Mouse (Mus musculus): Measurements from ENCODE around the gene Prkn. TPM values are rescaled to one million over a fixed set of nuclear protein-coding genes. Genes with fewer than 3 reads are reported as not detected.

Prkn gene
- polyA plus RNA-seq, 1 experiment from 2014 or later: 1.5 TPM

GRCm38 (mm10) chr17:11727101-11727500 is 886.9 kb downstream of the Prkn start:
- H3K4me2 ChIP-seq (replicated peaks): no peak overlapping the region
- no peak for ATAC-seq
- no peaks in the 10 kb centered on the region for H3K36me3 ChIP-seq
- no peaks in the 10 kb centered on the region for H3K27me3 ChIP-seq (replicated peaks)
- 35% methylated on average over 1 of the region's 1 CpGs for WGBS
- H3K9ac ChIP-seq: no peak overlapping the region
- H3K9me3 ChIP-seq: no peaks in the 10 kb centered on the region
- H3K27ac ChIP-seq: no peak overlapping the region
- H3K4me3 ChIP-seq (replicated peaks): no peak overlapping the region
- H3K4me1 ChIP-seq (replicated peaks): no peaks in the 10 kb centered on the region

GRCm38 (mm10) chr17:11728294-11728693 is 888.1 kb downstream of the Prkn start:
- 77% methylated on average over 2 of the region's 2 CpGs for WGBS
- no peaks in the 10 kb centered on the region for H3K4me1 ChIP-seq (replicated peaks)
- no peak for ATAC-seq
- no peaks in the 10 kb centered on the region for H3K27me3 ChIP-seq (replicated peaks)
- H3K9ac ChIP-seq: no peak overlapping the region
- H3K27ac ChIP-seq: no peak overlapping the region
- H3K4me3 ChIP-seq (replicated peaks): no peak overlapping the region
- no peaks in the 10 kb centered on the region for H3K36me3 ChIP-seq
- no peaks in the 10 kb centered on the region for H3K9me3 ChIP-seq
- H3K4me2 ChIP-seq (replicated peaks): no peak overlapping the region

DNA sequence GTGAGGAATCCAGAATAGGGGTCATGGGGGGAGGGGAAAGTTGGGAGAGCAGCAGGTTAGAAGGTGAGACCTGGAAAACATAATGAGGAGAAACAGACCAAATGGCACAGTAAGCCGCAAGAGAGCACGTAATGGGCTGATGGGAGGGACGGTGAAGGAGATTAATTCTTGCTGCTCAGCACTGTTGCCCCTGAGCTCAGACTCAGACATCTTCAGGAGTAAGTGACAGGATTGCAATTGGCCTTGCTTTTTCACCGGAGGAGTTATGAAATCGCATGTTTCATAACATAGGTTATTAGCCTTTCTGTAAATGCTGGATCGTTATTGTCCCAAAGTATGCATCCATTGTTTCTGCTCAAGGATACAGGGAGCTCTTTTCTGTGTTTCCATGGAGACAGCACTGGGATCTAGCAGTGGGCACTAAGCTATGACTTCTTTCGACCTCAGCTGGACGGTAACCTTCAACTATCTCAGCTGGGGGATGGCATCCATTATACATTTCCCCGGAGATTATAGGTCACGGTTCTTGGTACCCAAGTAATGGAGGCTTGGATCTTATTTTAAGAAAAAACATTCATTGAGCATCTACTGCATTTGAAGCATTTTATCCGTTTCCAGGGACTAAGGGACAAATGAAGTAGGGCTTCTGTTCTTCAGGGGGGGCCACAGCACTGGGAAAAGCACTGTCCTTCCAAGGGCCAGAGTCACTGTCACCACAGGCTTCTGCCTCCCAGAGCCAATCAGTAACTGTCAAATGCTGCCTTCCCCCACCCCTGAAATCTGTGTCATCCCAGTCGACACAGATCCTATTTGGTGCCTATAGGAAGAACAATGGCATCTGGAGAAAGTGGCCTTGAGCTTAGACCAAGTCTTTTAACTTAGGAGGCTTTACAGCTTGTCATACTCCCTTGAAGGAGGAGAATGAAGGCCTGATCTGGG is 890.7 kb downstream of the Prkn start:
- Histone ChIP-seq H3K4me3 (replicated peaks) (no peak overlapping the region), H3K4me1 (replicated peaks) (no peaks in the 10 kb centered on the region), H3K27me3 (replicated peaks) (no peaks in the 10 kb centered on the region), H3K4me2 (replicated peaks) (no peak overlapping the region), H3K36me3 (no peaks in the 10 kb centered on the region), H3K9me3 (no peaks in the 10 kb centered on the region), H3K27ac (no peak overlapping the region), H3K9ac (no peak overlapping the region)
- WGBS: 69% methylated on average over 12 of the region's 12 CpGs
- ATAC-seq: no peak

DNA sequence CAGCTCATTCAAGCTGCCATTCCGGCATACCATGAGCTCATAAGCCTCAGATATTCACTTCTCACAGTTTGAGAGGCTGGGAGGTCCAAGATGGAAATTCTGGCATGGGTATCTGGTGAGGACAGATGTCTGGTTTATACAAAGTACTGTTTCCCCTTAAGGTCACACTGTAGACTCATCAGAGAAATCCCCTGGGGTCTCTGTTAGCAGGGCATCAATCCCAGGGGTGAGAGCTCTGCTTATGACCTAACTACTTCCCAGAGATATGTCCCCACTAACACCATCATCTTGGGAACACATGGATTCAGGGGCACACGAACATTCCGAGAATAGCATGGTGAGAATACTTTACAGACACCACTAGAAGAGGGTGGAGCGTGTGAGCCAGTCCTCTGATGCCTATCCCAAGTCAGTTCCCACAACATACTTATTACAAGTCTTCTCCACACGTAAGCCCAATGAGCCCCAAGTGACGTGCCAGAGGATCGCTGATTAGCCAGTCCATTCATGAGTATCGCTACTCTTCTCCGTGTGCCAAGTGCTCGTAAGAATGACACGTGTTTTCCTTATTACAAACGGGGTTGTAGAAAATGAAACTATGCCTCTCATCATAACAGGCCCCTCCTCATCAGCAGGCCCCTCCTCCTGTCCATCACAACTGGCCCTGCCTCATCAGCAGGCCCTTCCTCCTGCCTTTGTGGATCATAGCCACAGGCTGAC is 895.1 kb downstream of the Prkn start:
- Histone ChIP-seq H3K36me3 (no peaks in the 10 kb centered on the region), H3K4me3 (replicated peaks) (no peak overlapping the region), H3K4me1 (replicated peaks) (no peaks in the 10 kb centered on the region), H3K27ac (no peak overlapping the region), H3K27me3 (replicated peaks) (no peaks in the 10 kb centered on the region), H3K9me3 (no peaks in the 10 kb centered on the region), H3K9ac (no peak overlapping the region), H3K4me2 (replicated peaks) (no peak overlapping the region)
- WGBS: 84% methylated on average over 12 of the region's 12 CpGs
- no peak for ATAC-seq

DNA sequence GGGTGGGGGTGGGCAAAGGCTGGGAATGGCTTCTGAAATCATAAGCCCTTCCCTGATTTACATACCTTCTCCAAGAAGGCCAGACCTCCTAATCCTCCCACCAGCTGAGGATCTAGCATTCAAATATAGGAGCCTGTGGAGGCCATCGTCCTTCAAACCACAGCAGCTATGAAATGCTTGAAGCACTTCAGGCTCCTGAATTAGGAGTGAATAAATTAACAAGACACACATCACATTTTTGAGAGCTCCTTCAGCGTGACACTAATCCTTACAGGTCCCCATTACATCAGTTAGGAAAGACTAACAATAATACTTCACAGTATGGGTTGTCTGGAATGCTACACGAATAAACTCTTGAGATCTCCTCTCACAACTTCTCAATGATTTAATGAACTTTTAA is 896.3 kb downstream of the Prkn start:
- Histone ChIP-seq H3K27me3 (replicated peaks) (no peaks in the 10 kb centered on the region), H3K27ac (no peak overlapping the region), H3K4me3 (replicated peaks) (no peak overlapping the region), H3K4me2 (replicated peaks) (no peak overlapping the region), H3K9me3 (no peaks in the 10 kb centered on the region), H3K36me3 (no peaks in the 10 kb centered on the region), H3K4me1 (replicated peaks) (no peaks in the 10 kb centered on the region), H3K9ac (no peak overlapping the region)
- WGBS: 62% methylated on average over 3 of the region's 3 CpGs
- no peak for ATAC-seq

- H3K4me2 ChIP-seq (replicated peaks): no peak overlapping the region
- no peak overlapping the region for H3K4me3 ChIP-seq (replicated peaks)
- 94% methylated on average over 10 of the region's 10 CpGs for WGBS
- H3K9ac ChIP-seq: no peak overlapping the region
- H3K4me1 ChIP-seq (replicated peaks): no peaks in the 10 kb centered on the region
- no peak overlapping the region for H3K27ac ChIP-seq
- no peaks in the 10 kb centered on the region for H3K27me3 ChIP-seq (replicated peaks)
- H3K36me3 ChIP-seq: no peaks in the 10 kb centered on the region
- H3K9me3 ChIP-seq: no peaks in the 10 kb centered on the region
- no peak for ATAC-seq
These were observed 897.7 kb downstream of the Prkn start for GRCm38 (mm10) chr17:11737905-11738304.

GRCm38 (mm10) chr17:11740716-11741115 is 900.5 kb downstream of the Prkn start:
- H3K9me3 ChIP-seq: no peaks in the 10 kb centered on the region
- H3K27ac ChIP-seq: no peak overlapping the region
- no peak overlapping the region for H3K4me2 ChIP-seq (replicated peaks)
- no peak overlapping the region for H3K4me3 ChIP-seq (replicated peaks)
- ATAC-seq: no peak
- H3K27me3 ChIP-seq (replicated peaks): no peaks in the 10 kb centered on the region
- no peaks in the 10 kb centered on the region for H3K4me1 ChIP-seq (replicated peaks)
- H3K36me3 ChIP-seq: no peaks in the 10 kb centered on the region
- no peak overlapping the region for H3K9ac ChIP-seq

- WGBS: 86% methylated on average over 5 of the region's 5 CpGs
- no peaks in the 10 kb centered on the region for H3K27me3 ChIP-seq (replicated peaks)
- ATAC-seq: no peak
- no peaks in the 10 kb centered on the region for H3K4me1 ChIP-seq (replicated peaks)
- no peak overlapping the region for H3K4me3 ChIP-seq (replicated peaks)
- H3K36me3 ChIP-seq: no peaks in the 10 kb centered on the region
- H3K4me2 ChIP-seq (replicated peaks): no peak overlapping the region
- no peak overlapping the region for H3K27ac ChIP-seq
- H3K9ac ChIP-seq: no peak overlapping the region
- no peaks in the 10 kb centered on the region for H3K9me3 ChIP-seq
These were observed 901.0 kb downstream of the Prkn start for GRCm38 (mm10) chr17:11741161-11741560.

GRCm38 (mm10) chr17:11751251-11751650 is 911.1 kb downstream of the Prkn start:
- no peak overlapping the region for H3K4me2 ChIP-seq (replicated peaks)
- no peaks in the 10 kb centered on the region for H3K4me1 ChIP-seq (replicated peaks)
- no peaks in the 10 kb centered on the region for H3K9me3 ChIP-seq
- H3K27ac ChIP-seq: no peak overlapping the region
- H3K27me3 ChIP-seq (replicated peaks): no peaks in the 10 kb centered on the region
- ATAC-seq: no peak
- 73% methylated on average over 2 of the region's 2 CpGs for WGBS
- no peak overlapping the region for H3K9ac ChIP-seq
- no peak overlapping the region for H3K4me3 ChIP-seq (replicated peaks)
- no peaks in the 10 kb centered on the region for H3K36me3 ChIP-seq

DNA sequence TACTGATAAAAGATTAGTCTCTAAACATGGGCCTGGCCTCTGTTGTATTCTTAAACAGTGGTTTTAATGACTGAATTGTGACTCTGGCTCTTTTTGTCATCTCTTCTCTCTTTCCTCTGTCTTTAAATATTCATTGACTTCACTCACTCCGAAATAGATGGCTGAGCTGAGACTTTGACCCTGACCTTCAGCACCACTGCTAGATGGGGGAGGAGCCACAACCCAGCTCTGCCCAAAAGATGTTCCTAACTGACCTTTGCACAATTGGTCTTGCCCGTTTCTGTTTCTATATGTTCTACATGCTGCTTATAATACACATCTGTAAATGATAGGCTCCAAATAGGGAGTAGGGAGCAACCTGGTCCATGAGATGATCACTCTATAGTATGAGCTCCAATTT is 912.5 kb downstream of the Prkn start:
- Histone ChIP-seq H3K9me3 (no peaks in the 10 kb centered on the region), H3K9ac (no peak overlapping the region), H3K36me3 (no peaks in the 10 kb centered on the region), H3K4me1 (replicated peaks) (no peaks in the 10 kb centered on the region), H3K27me3 (replicated peaks) (no peaks in the 10 kb centered on the region), H3K27ac (no peak overlapping the region), H3K4me3 (replicated peaks) (no peak overlapping the region), H3K4me2 (replicated peaks) (no peak overlapping the region)
- 68% methylated on average over 2 of the region's 2 CpGs for WGBS
- ATAC-seq: no peak

DNA sequence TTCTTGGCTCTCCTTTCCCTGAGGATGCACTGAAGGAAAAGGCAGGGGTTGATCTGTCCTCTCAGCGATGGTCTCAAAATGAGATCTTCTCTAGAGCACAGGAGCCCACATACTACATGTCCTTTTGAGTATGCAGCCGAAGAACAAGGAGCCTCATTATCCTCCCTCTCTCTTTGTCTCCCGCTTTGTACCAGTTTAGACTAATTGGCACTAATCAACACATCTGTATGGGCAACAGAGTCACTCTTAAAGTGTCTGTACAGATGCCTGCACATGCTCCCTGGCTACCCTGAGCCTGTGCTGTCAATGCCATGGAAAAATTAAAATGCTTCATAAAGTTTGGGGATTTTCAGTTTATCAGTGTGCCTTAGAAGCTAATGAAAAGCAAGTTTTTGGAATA is 924.9 kb downstream of the Prkn start:
- no peaks in the 10 kb centered on the region for H3K4me1 ChIP-seq (replicated peaks)
- H3K36me3 ChIP-seq: no peaks in the 10 kb centered on the region
- ATAC-seq: no peak
- WGBS: 80% methylated on average over 3 of the region's 3 CpGs
- H3K4me2 ChIP-seq (replicated peaks): no peak overlapping the region
- no peak overlapping the region for H3K4me3 ChIP-seq (replicated peaks)
- no peak overlapping the region for H3K9ac ChIP-seq
- no peaks in the 10 kb centered on the region for H3K27me3 ChIP-seq (replicated peaks)
- H3K27ac ChIP-seq: no peak overlapping the region
- no peaks in the 10 kb centered on the region for H3K9me3 ChIP-seq

DNA sequence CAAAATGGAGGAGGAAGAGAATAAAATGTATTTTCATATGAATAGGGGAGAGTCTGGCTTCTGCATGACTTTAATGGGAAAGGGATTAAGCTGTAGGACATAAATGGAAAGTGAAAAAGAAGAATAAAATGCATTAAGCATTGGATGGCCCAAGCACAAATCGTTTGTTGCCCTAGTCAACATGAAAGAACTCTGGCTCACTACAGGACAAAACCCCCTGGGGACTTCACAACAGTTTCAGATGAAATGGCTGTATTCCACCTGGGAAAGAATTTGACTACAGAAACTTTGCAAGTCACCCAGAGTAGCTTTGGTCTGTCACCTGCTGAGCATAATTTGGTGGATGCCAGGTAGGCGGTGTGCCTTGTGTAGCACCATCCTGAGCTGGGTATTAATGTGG is 925.4 kb downstream of the Prkn start:
- Histone ChIP-seq H3K9me3 (no peaks in the 10 kb centered on the region), H3K9ac (no peak overlapping the region), H3K4me2 (replicated peaks) (no peak overlapping the region), H3K4me1 (replicated peaks) (no peaks in the 10 kb centered on the region), H3K36me3 (no peaks in the 10 kb centered on the region), H3K27me3 (replicated peaks) (no peaks in the 10 kb centered on the region), H3K27ac (no peak overlapping the region), H3K4me3 (replicated peaks) (no peak overlapping the region)
- no peak for ATAC-seq
- 62% methylated on average over 2 of the region's 2 CpGs for WGBS

- H3K9me3 ChIP-seq: no peaks in the 10 kb centered on the region
- H3K4me3 ChIP-seq (replicated peaks): no peak overlapping the region
- no peak for ATAC-seq
- no peaks in the 10 kb centered on the region for H3K4me1 ChIP-seq (replicated peaks)
- 60% methylated on average over 4 of the region's 4 CpGs for WGBS
- H3K27me3 ChIP-seq (replicated peaks): no peaks in the 10 kb centered on the region
- H3K4me2 ChIP-seq (replicated peaks): no peak overlapping the region
- H3K36me3 ChIP-seq: no peaks in the 10 kb centered on the region
- no peak overlapping the region for H3K27ac ChIP-seq
- no peak overlapping the region for H3K9ac ChIP-seq
These were observed 927.1 kb downstream of the Prkn start for GRCm38 (mm10) chr17:11767301-11767700.
